Mouse (Mus musculus) cortical plate, adult 2 months (tissue): ENCODE data around the gene Fancc.

Experiments used
- CTCF ChIP-seq: fragments of 200-500 bp; IDR thresholded peaks from 2 replicates; pipeline ENCODE4 v1.5.1; 2011; ENCODE audit warnings: mild to moderate bottlenecking, control low read depth, low read length; ENCODE audit not compliant: insufficient read depth; ENCODE audit errors: extremely low read depth
- POLR2A ChIP-seq: fragments of 200-500 bp; IDR thresholded peaks from 2 replicates; pipeline ENCODE4 v1.6.1; 2011; ENCODE audit warnings: mild to moderate bottlenecking, low read length, control low read depth; ENCODE audit not compliant: insufficient read depth; ENCODE audit errors: extremely low read depth

- TF ChIP-seq CTCF (no peak), POLR2A (no peak)
Observed at GRCm38 (mm10) chr13:63512411-63512810, 15.3 kb upstream of the Fancc start.
